Mouse (Mus musculus) E14TG2a.4 (cell line): ENCODE data around the gene L3mbtl4.

ENCODE experiments used
- CTCF ChIP-seq: conservative IDR thresholded peaks from 2 replicates; pipeline ENCODE4 v1.5.1; 2014; ENCODE audit warnings: low read length
- NANOG ChIP-seq: IDR thresholded peaks from 2 replicates; pipeline ENCODE4 v1.6.1; 2014; ENCODE audit warnings: borderline replicate concordance, low read length, mixed read lengths
- POU5F1 ChIP-seq: IDR thresholded peaks from 2 replicates; pipeline ENCODE4 v1.6.1; 2014; ENCODE audit warnings: low read length, borderline replicate concordance

DNA sequence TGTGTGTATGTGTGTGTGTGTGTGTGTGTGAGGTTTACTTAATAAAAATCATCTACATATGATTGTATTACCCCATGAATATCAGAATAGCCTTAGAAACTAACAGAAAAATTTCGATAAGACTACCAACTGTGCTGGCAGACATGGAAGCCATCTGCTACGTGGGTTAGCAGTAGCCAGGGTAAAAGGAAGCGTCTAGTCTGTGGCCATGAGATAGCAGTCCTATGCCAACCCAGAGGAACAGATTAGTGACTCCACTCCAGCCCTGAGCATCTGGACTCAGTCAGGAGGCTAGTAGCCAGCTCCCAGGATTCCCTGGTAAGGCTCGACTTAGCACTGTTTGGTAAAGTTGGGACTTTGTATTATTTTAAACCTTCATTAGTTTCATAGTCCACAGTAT lies 329.1 kb downstream of the L3mbtl4 start:
- TF ChIP-seq CTCF (no peak), NANOG (no peak), POU5F1 (no peak)
